Mouse (Mus musculus): ENCODE data around the gene Crnn.

The Crnn gene

DNA sequence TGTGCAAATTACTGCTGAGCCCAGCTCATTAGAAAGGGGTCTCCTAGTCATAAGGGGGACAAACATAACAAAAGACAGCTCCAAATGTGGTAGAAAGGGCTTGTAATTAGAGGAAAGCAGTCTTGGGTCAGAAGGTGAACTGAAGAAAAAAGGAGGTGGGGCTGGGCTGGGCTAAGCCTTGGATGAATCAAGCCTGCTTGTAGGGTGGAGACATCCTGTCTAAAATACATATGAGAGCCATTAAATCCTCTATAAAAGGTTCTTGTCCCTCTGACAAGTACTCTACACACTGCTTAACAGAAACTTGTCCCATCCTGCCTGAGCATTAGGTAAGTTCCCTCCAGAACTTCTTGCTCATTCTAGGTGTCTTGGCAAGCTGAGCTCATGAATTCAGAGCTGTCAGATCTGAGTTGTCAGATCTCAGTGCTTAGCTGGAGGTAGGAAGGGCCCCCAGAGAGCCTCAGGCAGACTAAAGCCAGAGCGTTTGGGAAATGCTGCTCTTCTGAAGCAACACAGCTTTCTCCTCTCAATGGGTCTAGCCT, at the start of gene Crnn:
Gene Crnn, plus strand, starts transcription at position 278 of the 542 bp plus-strand sequence.
- no peak for DNase-seq

DNA sequence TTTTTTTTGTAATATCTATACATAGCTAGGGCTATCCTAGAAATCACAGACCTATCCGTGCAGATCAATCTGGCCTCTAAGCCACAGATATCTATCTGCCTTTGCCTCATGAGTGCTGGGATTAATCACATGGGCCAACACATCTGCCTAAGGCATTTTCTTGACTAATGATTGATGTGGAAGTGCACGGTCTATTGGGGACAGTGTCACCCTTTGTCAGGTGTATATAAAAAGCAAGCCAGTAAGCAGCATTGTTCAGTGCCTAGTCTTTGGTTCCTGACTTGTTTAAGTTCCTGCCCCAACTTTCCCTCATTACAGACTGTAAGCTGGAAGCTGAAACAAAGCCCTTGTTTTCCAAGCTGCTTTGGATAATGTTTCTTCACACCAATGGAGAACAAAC, 48.1 kb upstream of the Crnn start:
- no peak for DNase-seq

DNA sequence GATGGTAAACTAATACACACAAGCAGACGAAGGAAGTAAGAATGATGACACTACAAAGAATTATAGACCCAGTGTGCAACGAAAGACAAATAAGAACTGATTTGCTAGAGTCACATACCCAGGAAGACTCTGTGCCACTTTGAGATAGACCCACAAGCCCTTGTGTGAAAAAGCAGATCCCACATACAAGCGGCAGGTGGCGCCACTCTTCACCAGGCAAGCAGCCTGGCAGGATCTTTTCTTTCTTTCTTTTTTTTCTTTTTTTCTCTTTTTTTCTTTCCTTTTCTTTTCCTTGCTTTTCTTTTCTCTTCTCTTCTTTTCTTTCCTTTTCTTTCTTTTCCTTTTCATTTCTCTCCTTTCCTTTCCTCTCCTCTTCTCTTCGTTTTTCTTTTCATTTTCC, 32.9 kb upstream of the Crnn start:
- no peak for DNase-seq

DNA sequence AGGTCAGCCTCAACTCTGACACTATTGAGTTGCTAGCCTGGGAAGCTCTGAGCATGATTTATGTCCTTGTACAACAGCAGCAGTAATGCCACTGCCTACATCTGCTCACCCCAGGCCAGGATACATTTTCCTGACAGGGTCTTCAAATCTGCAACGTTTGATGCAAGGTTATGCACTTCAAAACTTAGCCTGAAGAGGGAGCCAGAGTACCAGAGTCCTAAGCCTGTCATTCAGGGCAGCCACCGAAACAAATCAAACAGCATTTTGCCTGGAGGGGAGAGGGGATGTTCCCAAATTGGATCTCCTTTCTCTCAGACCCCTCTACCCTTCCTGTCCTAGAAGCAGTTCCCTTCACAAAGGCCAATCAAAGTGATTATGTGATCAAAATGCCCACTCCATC, 30.1 kb upstream of the Crnn start:
- no peak for DNase-seq

DNA sequence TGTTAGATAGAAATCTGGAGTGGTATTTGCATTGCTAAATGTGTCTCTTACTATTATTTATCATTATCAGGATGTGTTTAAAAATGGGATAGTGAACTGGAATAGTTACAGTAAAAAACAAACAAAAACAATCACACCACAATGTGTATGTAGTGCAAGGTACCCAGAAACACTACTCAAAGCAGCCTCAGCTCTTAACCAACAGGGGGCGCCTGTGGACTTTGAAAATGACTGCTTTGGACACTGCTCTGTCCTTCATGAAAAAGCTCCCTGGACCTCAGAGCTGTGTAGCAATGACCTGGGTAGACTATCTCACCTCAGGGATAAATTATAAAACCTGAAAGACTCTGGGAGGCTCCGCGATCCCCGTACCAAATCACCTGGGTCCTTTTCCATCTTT, 25.5 kb upstream of the Crnn start:
- no peak for DNase-seq

DNA sequence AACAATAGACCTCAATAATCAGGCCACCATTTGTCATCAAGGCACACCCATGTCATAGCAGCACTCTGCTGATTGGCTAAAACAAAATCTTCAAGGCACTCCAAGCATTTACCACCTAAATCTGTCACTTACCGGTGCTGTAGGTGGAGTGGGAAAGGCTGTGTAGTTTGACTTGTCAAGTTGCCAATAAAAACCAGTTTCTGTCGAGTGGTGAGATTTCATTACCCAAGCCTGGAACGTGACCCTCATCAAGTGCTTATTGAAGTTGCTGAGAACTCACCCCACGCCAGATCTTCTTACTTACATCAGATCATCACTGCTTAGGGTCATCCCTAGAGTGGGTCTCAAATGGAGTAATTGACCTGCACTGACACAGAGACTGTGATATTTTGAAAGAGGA, 16.5 kb upstream of the Crnn start:
- no peak for DNase-seq

DNA sequence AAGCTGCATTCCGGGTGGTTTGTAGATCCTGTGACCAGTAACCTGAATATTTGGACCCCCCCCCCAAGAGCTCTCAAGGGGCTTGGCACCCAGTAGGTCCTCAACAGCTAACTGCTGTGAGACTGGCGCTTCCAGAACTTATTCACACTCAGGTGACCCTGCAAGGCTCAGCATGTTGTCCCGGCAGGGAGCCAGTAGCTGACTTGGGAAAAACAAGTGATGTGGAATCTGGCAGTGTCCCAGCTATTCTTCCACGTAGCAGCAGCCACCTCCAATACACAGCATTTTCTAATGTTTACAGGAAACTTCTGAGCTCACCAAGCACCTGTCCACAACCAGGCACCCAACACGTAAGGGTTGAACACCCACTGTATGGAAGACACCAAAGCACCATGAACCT, 15.5 kb upstream of the Crnn start:
- DNase-seq: no peak

DNA sequence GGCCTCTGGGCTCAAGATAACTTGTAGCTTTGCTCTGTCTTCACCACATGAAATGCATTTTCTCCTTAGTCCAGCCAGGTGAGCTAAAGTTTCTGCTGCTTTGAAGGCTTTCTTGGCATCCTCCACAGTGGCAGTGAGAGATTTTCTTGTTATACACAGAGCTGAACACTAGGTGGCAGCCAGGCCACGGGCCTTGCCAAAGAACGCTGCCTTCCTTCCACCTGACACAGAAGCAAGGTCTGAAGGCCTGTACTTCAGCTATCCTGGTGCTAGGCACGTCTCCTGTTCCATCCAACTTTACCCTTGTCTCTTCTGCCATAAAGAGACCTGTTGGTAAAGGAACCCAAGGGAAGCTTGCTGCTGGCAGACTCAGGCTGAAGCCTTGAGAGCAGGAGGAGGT, 14.1 kb upstream of the Crnn start:
- peak; percentile 9 for DNase-seq

DNA sequence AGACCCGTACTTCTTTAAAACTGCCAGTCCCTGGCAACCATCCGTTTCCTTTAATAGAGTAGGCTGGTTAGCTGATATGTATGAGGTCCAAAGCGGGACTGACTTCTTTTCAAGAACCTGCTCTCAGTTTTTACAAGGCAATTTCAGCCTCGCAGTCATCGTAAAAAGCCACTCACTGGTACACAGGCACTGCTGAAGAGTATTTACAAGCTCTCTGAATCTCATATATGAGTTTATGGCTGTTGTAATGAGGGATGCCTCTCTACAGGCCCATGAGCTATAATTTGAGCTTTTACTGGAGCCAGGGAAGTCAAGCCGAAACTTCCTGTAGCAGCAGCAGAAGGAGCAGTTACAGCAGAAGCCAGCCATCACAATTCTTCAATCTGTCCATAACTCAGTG, 17.9 kb downstream of the Crnn start:
- DNase-seq: no peak

DNA sequence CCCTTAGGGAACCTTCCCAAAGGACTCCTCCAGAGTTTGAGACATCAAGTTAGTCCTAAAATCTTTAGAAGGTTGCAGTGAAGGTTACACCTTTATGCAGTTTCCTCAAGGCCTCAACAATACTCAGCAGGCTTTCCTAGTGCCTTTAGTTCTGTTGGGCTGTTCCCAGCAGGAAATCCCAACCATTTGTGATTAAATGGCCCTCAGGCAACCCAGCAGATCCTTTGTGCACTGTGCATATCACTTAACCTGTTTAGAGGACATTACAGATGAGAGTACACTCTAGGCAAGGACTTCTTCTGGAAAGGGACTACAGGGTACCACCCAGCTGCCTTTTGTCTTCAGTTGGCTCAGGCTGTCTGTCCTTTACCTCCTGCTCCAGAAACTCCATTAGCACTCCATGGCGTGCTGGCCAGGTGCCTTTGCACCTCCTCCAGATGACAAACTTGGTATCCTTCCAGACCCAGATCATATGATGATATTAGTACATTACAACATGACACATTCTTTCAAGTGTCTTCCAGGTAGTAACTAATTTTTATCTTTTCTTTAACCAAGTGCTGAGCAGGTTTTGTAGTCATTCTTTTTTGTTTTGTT, 18.5 kb downstream of the Crnn start:
- DNase-seq: no peak

DNA sequence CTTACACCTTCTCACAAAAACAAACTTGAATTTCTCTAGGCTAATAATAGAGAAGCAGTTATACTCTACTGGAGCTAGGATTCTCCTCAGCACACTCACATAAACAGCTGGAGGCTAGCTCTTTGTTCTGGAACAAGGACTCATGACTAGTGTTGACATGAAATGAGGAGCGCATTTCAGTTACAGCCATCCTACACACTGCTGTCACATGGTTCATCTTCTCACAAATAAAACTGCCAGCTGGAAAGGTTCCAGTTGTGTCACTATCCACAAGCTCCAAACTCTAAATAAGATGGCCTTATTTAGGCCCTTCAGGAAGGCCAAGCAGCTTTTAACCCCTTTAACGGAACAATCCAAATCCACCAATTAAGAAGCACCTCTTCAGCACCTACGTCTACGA, 36.3 kb downstream of the Crnn start:
- no peak for DNase-seq

DNA sequence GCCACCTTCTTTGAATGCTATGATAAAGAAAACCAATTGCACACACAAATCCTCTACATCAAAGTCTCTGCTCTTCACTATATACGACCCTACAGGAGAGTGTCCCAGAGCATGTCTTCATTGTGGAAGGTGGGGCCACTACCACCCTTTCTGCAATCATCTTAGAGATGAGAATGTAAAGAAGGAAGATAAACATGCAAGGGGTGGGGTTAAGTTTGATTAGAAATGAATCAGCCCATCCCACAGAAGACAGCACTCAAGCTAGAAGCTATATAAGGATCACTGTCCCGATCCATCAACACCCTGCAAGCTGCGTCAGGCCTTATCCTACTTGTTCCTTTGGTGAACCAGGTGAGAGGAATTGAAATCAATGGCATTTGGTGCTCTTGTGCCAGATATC, 52.4 kb downstream of the Crnn start, which contains the start of gene Flg2:
Gene Flg2, plus strand, starts transcription at position 301 of the 400 bp plus-strand sequence.
- DNase-seq: no peak
